Mouse (Mus musculus): ENCODE results near the gene Kdelr3. TPM values are rescaled to one million over a fixed set of nuclear protein-coding genes. Genes with fewer than 3 reads are reported as not detected.
A peak's percentile ranks its signal among the peaks of the same experiment; 100 is the strongest.

Kdelr3 gene
- polyA plus RNA-seq, 1 experiment from 2014 or later, result 82.3 TPM

DNA sequence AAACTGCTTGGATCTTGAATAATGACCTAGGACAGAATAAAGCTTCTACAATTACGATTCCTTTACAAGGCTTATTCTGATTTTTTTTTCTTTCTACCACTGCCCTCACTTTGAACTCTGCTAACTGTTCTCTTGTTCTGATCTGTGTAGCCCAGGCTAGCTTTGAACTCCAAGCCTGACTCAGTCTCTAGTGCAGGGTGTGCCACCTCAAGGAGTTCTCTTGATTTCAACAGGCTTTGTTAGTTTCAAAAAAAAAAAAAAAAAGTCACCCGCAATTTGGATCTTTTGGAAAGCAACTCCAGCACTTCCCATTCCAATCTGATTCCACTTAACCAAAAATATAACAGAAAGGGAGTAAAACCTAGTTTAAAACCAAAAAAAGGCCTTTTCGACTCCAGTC lies 29.3 kb downstream of the Kdelr3 start:
- H3K36me3 ChIP-seq (ENCODE audit: control insufficient read depth, insufficient read depth, low read length), result peaks cover 36% of the 10 kb centered on the region
- 2% methylated on average over 3 of the region's 3 CpGs for WGBS
- no peaks in the 10 kb centered on the region for H3K27me3 ChIP-seq (ENCODE audit: control insufficient read depth, insufficient read depth, low read length)
- no peaks in the 10 kb centered on the region for H3K9me3 ChIP-seq (ENCODE audit: control insufficient read depth, low read depth, low read length)
- H3K9ac ChIP-seq (replicated peaks; ENCODE audit: low read depth, low read length), result peak overlapping the region; percentile 97
- ATAC-seq (ENCODE audit: insufficient number of reproducible peaks, insufficient read depth, low FRiP score, low read depth), result no peak
- peaks cover 16% of the 10 kb centered on the region for H3K4me1 ChIP-seq (ENCODE audit: control insufficient read depth, insufficient read depth, low read length)
- peak overlapping the region; percentile 80 for H3K4me2 ChIP-seq (replicated peaks; ENCODE audit: low read depth, low read length)
- H3K4me3 ChIP-seq (ENCODE audit: low read depth, low read length), result peak overlapping the region; percentile 95
- H3K27ac ChIP-seq (ENCODE audit: low read length), result peak overlapping the region; percentile 99

- Histone ChIP-seq H3K4me3 (ENCODE audit: low read depth, low read length) (peak overlapping the region; percentile 95), H3K4me1 (ENCODE audit: control insufficient read depth, insufficient read depth, low read length) (peaks cover 16% of the 10 kb centered on the region), H3K27ac (ENCODE audit: low read length) (peak overlapping the region; percentile 99), H3K36me3 (ENCODE audit: control insufficient read depth, insufficient read depth, low read length) (peaks cover 32% of the 10 kb centered on the region), H3K9ac (replicated peaks; ENCODE audit: low read depth, low read length) (peak overlapping the region; percentile 97), H3K4me2 (replicated peaks; ENCODE audit: low read depth, low read length) (peak overlapping the region; percentile 80), H3K27me3 (ENCODE audit: control insufficient read depth, insufficient read depth, low read length) (no peaks in the 10 kb centered on the region), H3K9me3 (ENCODE audit: control insufficient read depth, low read depth, low read length) (no peaks in the 10 kb centered on the region)
- WGBS, result under 1% methylated on average over 50 of the region's 52 CpGs
- ATAC-seq (ENCODE audit: insufficient number of reproducible peaks, insufficient read depth, low FRiP score, low read depth), result peak; percentile 43; the same call in 1 of the 2 replicates
Observed at GRCm38 (mm10) chr15:79545921-79546399, 29.7 kb downstream of the Kdelr3 start.

- Histone ChIP-seq H3K27me3 (ENCODE audit: control insufficient read depth, insufficient read depth, low read length) (no peaks in the 10 kb centered on the region), H3K4me1 (ENCODE audit: control insufficient read depth, insufficient read depth, low read length) (peaks cover 16% of the 10 kb centered on the region), H3K9ac (replicated peaks; ENCODE audit: low read depth, low read length) (peak within 1 kb of the TSS; percentile 97), H3K4me2 (replicated peaks; ENCODE audit: low read depth, low read length) (peak within 1 kb of the TSS; percentile 80), H3K4me3 (ENCODE audit: low read depth, low read length) (peak within 1 kb of the TSS; percentile 95), H3K27ac (ENCODE audit: low read length) (peak within 1 kb of the TSS; percentile 99), H3K36me3 (ENCODE audit: control insufficient read depth, insufficient read depth, low read length) (peaks cover 27% of the 10 kb centered on the region), H3K9me3 (ENCODE audit: control insufficient read depth, low read depth, low read length) (no peaks in the 10 kb centered on the region)
- ATAC-seq (ENCODE audit: insufficient number of reproducible peaks, insufficient read depth, low FRiP score, low read depth), result peak; percentile 98
- WGBS, result 1% methylated on average over 84 of the region's 84 CpGs
Observed at GRCm38 (mm10) chr15:79546410-79547288, 30.4 kb downstream of the Kdelr3 start, which contains the start of gene Ddx17. Gene Ddx17 (minus strand): TSS chr15:79546741.

- 76% methylated on average over 17 of the region's 17 CpGs for WGBS
- Histone ChIP-seq H3K27me3 (ENCODE audit: control insufficient read depth, insufficient read depth, low read length) (no peaks in the 10 kb centered on the region), H3K27ac (ENCODE audit: low read length) (peak overlapping the region; percentile 97), H3K4me1 (ENCODE audit: control insufficient read depth, insufficient read depth, low read length) (peaks cover 16% of the 10 kb centered on the region), H3K36me3 (ENCODE audit: control insufficient read depth, insufficient read depth, low read length) (peaks cover 20% of the 10 kb centered on the region), H3K4me2 (replicated peaks; ENCODE audit: low read depth, low read length) (peak overlapping the region; percentile 62), H3K9me3 (ENCODE audit: control insufficient read depth, low read depth, low read length) (no peaks in the 10 kb centered on the region), H3K4me3 (ENCODE audit: low read depth, low read length) (peak overlapping the region; percentile 95), H3K9ac (replicated peaks; ENCODE audit: low read depth, low read length) (peak overlapping the region; percentile 43)
- no peak for ATAC-seq (ENCODE audit: insufficient number of reproducible peaks, insufficient read depth, low FRiP score, low read depth)
Observed at GRCm38 (mm10) chr15:79547289-79547820, 31.1 kb downstream of the Kdelr3 start.

DNA sequence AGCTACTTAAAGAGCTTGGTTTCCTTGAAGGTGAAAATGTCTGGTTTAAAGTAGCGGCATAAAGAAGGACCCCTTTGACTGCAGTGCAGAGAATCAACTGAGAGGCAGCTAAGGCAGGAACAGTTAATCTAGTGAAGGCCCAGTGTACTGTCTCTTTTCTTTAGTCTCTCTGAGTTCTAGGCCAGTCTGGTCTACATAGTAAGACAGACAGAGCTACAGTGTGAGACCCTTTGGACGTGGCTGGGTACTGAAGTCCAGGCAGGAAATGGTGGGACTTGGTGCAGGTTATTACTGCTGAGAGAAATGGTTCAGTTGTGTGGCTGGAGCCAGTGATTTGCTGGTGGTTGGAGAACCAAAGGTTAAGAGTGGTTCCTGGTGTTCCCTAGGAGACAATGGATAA lies 32.0 kb downstream of the Kdelr3 start:
- H3K4me1 ChIP-seq (ENCODE audit: control insufficient read depth, insufficient read depth, low read length), result peaks cover 16% of the 10 kb centered on the region
- H3K9ac ChIP-seq (replicated peaks; ENCODE audit: low read depth, low read length), result no peak overlapping the region
- H3K27me3 ChIP-seq (ENCODE audit: control insufficient read depth, insufficient read depth, low read length), result no peaks in the 10 kb centered on the region
- no peak overlapping the region for H3K4me3 ChIP-seq (ENCODE audit: low read depth, low read length)
- WGBS, result 94% methylated on average over 2 of the region's 2 CpGs
- H3K36me3 ChIP-seq (ENCODE audit: control insufficient read depth, insufficient read depth, low read length), result peaks cover 12% of the 10 kb centered on the region
- no peak overlapping the region for H3K4me2 ChIP-seq (replicated peaks; ENCODE audit: low read depth, low read length)
- H3K27ac ChIP-seq (ENCODE audit: low read length), result no peak overlapping the region
- no peak for ATAC-seq (ENCODE audit: insufficient number of reproducible peaks, insufficient read depth, low FRiP score, low read depth)
- H3K9me3 ChIP-seq (ENCODE audit: control insufficient read depth, low read depth, low read length), result no peaks in the 10 kb centered on the region

DNA sequence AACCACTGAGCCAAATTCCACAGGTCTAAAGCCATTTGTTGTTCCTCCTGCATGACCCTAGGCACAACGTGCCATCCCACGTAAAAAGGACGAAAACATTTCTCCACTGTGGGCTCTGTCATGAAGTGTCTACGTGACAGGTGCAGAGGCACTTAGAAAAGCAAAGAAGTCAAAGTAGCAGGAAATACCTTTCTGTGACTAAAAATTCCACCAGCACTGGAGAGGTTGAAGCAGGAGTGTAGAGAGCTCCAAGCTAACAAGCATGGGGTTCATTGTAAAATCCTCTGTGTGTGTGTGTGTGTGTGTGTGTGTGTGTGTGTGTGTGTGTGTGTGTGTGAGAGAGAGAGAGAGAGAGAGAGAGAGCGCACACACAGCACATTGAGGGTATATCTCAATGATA lies 36.4 kb downstream of the Kdelr3 start:
- no peak overlapping the region for H3K9ac ChIP-seq (replicated peaks; ENCODE audit: low read depth, low read length)
- no peak for ATAC-seq (ENCODE audit: insufficient number of reproducible peaks, insufficient read depth, low FRiP score, low read depth)
- H3K4me3 ChIP-seq (ENCODE audit: low read depth, low read length), result no peak overlapping the region
- no peak overlapping the region for H3K4me2 ChIP-seq (replicated peaks; ENCODE audit: low read depth, low read length)
- no peaks in the 10 kb centered on the region for H3K9me3 ChIP-seq (ENCODE audit: control insufficient read depth, low read depth, low read length)
- H3K27ac ChIP-seq (ENCODE audit: low read length), result no peak overlapping the region
- no peaks in the 10 kb centered on the region for H3K4me1 ChIP-seq (ENCODE audit: control insufficient read depth, insufficient read depth, low read length)
- WGBS, result 71% methylated on average over 5 of the region's 5 CpGs
- H3K27me3 ChIP-seq (ENCODE audit: control insufficient read depth, insufficient read depth, low read length), result no peaks in the 10 kb centered on the region
- no peaks in the 10 kb centered on the region for H3K36me3 ChIP-seq (ENCODE audit: control insufficient read depth, insufficient read depth, low read length)

DNA sequence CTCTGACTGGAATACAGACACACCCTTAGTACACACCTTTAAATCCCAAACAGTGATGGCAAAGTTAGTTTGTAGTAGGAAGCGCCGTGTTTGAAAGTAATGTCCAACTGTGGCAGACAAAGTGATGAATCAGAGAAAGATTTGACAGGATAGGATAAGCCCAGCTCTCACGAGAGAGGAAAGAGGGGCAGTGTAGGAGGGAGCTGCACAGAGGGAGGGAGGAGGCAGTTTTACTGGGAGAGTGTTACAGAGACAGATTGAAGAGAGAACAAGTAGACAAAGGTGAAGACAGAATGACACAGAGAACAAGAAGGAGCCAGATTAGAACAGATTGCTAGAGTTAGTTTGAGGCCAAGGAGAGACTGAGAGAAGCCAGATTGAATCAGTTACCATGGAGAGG lies 43.4 kb downstream of the Kdelr3 start:
- no peak overlapping the region for H3K9ac ChIP-seq (replicated peaks; ENCODE audit: low read depth, low read length)
- H3K4me3 ChIP-seq (ENCODE audit: low read depth, low read length), result no peak overlapping the region
- no peaks in the 10 kb centered on the region for H3K36me3 ChIP-seq (ENCODE audit: control insufficient read depth, insufficient read depth, low read length)
- H3K9me3 ChIP-seq (ENCODE audit: control insufficient read depth, low read depth, low read length), result no peaks in the 10 kb centered on the region
- ATAC-seq (ENCODE audit: insufficient number of reproducible peaks, insufficient read depth, low FRiP score, low read depth), result no peak
- 23% methylated on average over 3 of the region's 3 CpGs for WGBS
- no peaks in the 10 kb centered on the region for H3K27me3 ChIP-seq (ENCODE audit: control insufficient read depth, insufficient read depth, low read length)
- no peak overlapping the region for H3K27ac ChIP-seq (ENCODE audit: low read length)
- no peaks in the 10 kb centered on the region for H3K4me1 ChIP-seq (ENCODE audit: control insufficient read depth, insufficient read depth, low read length)
- no peak overlapping the region for H3K4me2 ChIP-seq (replicated peaks; ENCODE audit: low read depth, low read length)

GRCm38 (mm10) chr15:79562417-79562816 lies 46.2 kb downstream of the Kdelr3 start:
- Histone ChIP-seq H3K27ac (ENCODE audit: low read length) (no peak overlapping the region), H3K4me1 (ENCODE audit: control insufficient read depth, insufficient read depth, low read length) (no peaks in the 10 kb centered on the region), H3K36me3 (ENCODE audit: control insufficient read depth, insufficient read depth, low read length) (no peaks in the 10 kb centered on the region), H3K4me2 (replicated peaks; ENCODE audit: low read depth, low read length) (no peak overlapping the region), H3K27me3 (ENCODE audit: control insufficient read depth, insufficient read depth, low read length) (no peaks in the 10 kb centered on the region), H3K4me3 (ENCODE audit: low read depth, low read length) (no peak overlapping the region), H3K9me3 (ENCODE audit: control insufficient read depth, low read depth, low read length) (no peaks in the 10 kb centered on the region), H3K9ac (replicated peaks; ENCODE audit: low read depth, low read length) (no peak overlapping the region)
- 52% methylated on average over 9 of the region's 9 CpGs for WGBS
- ATAC-seq (ENCODE audit: insufficient number of reproducible peaks, insufficient read depth, low FRiP score, low read depth), result no peak

Data from stomach, embryonic 14.5 days (tissue).